ENCODE assay signal across 10 mouse cellular contexts in genomic region chr8:88369221-88369620, GRCm38 (mm10). TPM values are rescaled to one million over a fixed set of nuclear protein-coding genes. Genes with fewer than 3 reads are reported as not detected.
DNase-seq lines count a peak whose midpoint lies in the region; ATAC-seq lines count a peak whose summit lies in the region.
"Had no signal": no experiment of that assay in that cellular context is flagged by ENCODE, and none has a peak within 500 bp of the region (broad histone marks: within the 10 kb centered on the region; RNA-seq: fewer than 3 reads in every experiment).

No protein-coding gene starts in this region.

- no peak overlapping the region for H3K9ac ChIP-seq in hindbrain, embryonic 14.5 days
- H3K9ac ChIP-seq: heart, embryonic 15.5 days; neural tube, embryonic 13.5 days had no signal

- no peaks in the 10 kb centered on the region for H3K27me3 ChIP-seq in hindbrain, embryonic 10.5 days (ENCODE audit: insufficient read depth, poor library complexity, severe bottlenecking)
- no peaks in the 10 kb centered on the region for H3K27me3 ChIP-seq in hindbrain, embryonic 14.5 days (ENCODE audit: control insufficient read depth, insufficient read depth, low read length)
- H3K27me3 ChIP-seq: neural tube, embryonic 13.5 days had no signal

- H3K9me3 ChIP-seq in hindbrain, embryonic 10.5 days, result no peaks in the 10 kb centered on the region
- H3K9me3 ChIP-seq in hindbrain, embryonic 14.5 days (ENCODE audit: control insufficient read depth, low read length), result no peaks in the 10 kb centered on the region
- H3K9me3 ChIP-seq: heart, embryonic 15.5 days; neural tube, embryonic 13.5 days had no signal

- ATAC-seq in hindbrain, embryonic 14.5 days (ENCODE audit: low FRiP score), result no peak
- ATAC-seq in common myeloid progenitor, adult 5-6 weeks (replicated peaks; ENCODE audit: low read depth, poor library complexity, severe bottlenecking), result peak; percentile 92

- no peaks in the 10 kb centered on the region for H3K36me3 ChIP-seq in hindbrain, embryonic 10.5 days
- H3K36me3 ChIP-seq in hindbrain, embryonic 14.5 days (replicated peaks; ENCODE audit: control insufficient read depth, insufficient read depth), result no peaks in the 10 kb centered on the region
- H3K36me3 ChIP-seq: heart, embryonic 15.5 days; neural tube, embryonic 13.5 days had no signal

- H3K27ac ChIP-seq in hindbrain, embryonic 10.5 days, result no peak overlapping the region
- no peak overlapping the region for H3K27ac ChIP-seq in hindbrain, embryonic 14.5 days
- H3K27ac ChIP-seq: heart, embryonic 15.5 days; neural tube, embryonic 13.5 days had no signal

- no peak overlapping the region for H3K4me3 ChIP-seq in hindbrain, embryonic 10.5 days
- H3K4me3 ChIP-seq in hindbrain, embryonic 14.5 days (replicated peaks; ENCODE audit: low read length), result no peak overlapping the region
- H3K4me3 ChIP-seq: heart, embryonic 15.5 days; neural tube, embryonic 13.5 days had no signal

- DNase-seq in hindbrain, embryonic 10.5 days (ENCODE audit: low spot score), result peak; percentile 59
- DNase-seq in hindbrain, embryonic 14.5 days (ENCODE audit: low spot score), result no peak
- DNase-seq in kidney, adult 8-10 months, result peak; percentile 20 to 62
- peak; percentile 43 for DNase-seq in lung, postnatal 14 days
- DNase-seq in c-Kit-positive CD71-positive TER-119-positive erythroid progenitor cells, embryonic 14.5 days (ENCODE audit: low spot score), result no peak
- no peak for DNase-seq in urinary bladder, postnatal 36 days (ENCODE audit: low spot score in 2 of 2)
- no peak for DNase-seq in adipocyte (ENCODE audit: low spot score)

- WGBS in hindbrain, embryonic 10.5 days, result 11% methylated on average over 6 of the region's 6 CpGs
- 21% methylated on average over 6 of the region's 6 CpGs for WGBS in hindbrain, embryonic 14.5 days

- H3K4me1 ChIP-seq in hindbrain, embryonic 10.5 days (replicated peaks), result peaks cover 13% of the 10 kb centered on the region
- H3K4me1 ChIP-seq in hindbrain, embryonic 14.5 days (replicated peaks; ENCODE audit: control insufficient read depth, insufficient read depth, low read length), result peaks cover 3% of the 10 kb centered on the region; the same call in 1 of the 2 replicates

- no peak overlapping the region for H3K4me2 ChIP-seq in hindbrain, embryonic 14.5 days (replicated peaks)
- H3K4me2 ChIP-seq: heart, embryonic 15.5 days; neural tube, embryonic 13.5 days had no signal

RNA-seq across cellular contexts. Expression of gene Brd7, which starts 7.2 kb away (rescaled TPM):
- 61.8 and 85.8 TPM in 2 replicates for polyA plus RNA-seq in hindbrain, embryonic 10.5 days (2016; fragmentation: Nextera tagmentation; extraction: Ambion mirVana)
- polyA plus RNA-seq in hindbrain, embryonic 14.5 days (2014; fragmentation: Nextera tagmentation; extraction: Ambion mirVana), result 55.7 and 63.9 TPM in 2 replicates
- 69.6 and 88.8 TPM in 2 replicates for total RNA-seq in common myeloid progenitor, adult 5-6 weeks (2017)

Comparison
In these comparisons a context has a peak if more than half of its experiments do, and no peak if none do; other contexts are left out.
1. DNase-seq: peak in hindbrain, embryonic 10.5 days (single experiment), kidney, adult 8-10 months (2 of 2) and lung, postnatal 14 days (single experiment); none in hindbrain, embryonic 14.5 days (single experiment), c-Kit-positive CD71-positive TER-119-positive erythroid progenitor cells, embryonic 14.5 days (single experiment), urinary bladder, postnatal 36 days (0 of 2) and adipocyte (single experiment).